Mouse (Mus musculus): Measurements from ENCODE around the gene 2410137M14Rik.
"Not testable (repeated sequence)": the region's sequence is repeated elsewhere in the genome, so short reads cannot be mapped to it uniquely, and the experiment has no call there.

Gene 2410137M14Rik

DNA sequence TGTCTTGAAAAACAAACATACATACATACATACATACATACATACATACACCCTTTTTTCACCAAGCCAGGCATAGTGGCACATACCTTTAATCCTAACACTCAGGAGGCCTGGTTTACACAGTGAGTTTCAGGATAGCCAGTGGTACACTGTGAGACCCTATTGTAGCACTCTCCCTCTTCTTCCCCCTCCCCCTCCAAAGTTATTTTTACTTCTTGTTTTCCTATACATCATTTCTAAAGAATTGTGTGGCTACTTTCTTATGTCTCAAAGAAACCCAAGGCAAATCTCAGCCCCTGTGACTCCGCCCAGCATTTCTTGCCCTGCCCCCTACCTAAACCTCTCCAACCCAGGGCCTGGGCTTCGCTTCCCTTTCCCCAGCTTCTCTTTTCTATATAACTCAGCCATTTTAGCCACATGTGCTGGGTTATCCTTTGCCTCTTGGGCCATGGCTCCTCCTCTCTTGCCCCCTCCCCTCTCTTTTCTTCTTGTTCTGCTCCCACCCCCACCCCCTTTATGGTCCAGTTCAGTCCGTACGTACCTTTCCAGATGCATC is 12.8 kb upstream of the 2410137M14Rik start:
- DNase-seq: no peak

DNA sequence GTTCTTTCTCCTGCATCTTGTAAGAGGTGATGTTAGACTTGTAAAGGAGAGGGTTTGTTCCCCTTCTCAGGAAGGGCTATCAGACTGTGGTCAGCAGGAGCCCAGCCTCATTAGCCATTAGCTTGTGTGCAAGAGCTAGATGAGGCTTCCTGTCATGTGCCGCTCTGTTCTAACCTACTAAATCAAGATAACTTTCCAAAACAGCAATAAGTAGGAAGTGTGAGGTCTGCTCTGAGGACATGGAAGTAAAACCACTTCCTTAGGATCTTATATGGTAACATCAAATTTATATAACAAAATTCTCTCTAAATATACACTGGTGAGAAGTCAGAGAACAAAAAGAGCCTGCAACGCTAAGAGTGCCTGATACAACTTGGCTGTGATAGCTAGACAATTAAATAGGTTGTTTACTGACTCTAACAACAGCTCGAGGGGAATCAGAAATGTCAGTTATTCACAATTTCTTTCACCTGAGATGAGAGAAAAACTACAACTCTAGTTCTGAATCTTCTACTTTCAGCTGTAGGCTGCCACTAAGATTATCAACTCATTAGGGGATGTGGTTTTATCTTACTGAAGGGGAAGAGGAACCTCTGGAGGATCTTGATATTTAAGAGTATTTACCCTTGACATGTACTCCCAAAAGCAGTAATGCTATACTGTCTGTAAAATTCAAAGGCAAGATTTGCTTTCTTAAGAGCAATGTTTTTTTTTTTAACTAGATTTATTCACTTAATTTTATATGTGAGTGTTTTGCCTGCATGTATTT is 11.5 kb upstream of the 2410137M14Rik start:
- no peak for DNase-seq

DNA sequence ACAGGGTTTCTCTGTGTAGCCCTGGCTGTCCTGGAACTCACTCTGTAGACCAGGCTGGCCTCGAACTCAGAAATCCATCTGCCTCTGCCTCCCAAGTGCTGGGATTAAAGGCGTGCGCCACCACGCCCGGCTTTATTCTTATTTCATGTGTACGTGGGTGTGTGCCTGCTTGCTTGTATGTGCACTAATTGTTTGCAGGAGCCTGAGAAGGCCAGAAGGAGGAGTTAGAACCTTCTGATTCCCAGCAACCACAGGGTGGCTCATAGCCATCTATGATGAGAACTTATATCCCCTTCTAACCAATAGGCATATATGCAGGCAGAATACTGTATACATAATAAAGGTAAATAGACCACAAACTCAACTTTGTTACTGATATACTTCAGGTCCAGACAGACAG is 9.6 kb upstream of the 2410137M14Rik start:
- not testable (repeated sequence) for DNase-seq

DNA sequence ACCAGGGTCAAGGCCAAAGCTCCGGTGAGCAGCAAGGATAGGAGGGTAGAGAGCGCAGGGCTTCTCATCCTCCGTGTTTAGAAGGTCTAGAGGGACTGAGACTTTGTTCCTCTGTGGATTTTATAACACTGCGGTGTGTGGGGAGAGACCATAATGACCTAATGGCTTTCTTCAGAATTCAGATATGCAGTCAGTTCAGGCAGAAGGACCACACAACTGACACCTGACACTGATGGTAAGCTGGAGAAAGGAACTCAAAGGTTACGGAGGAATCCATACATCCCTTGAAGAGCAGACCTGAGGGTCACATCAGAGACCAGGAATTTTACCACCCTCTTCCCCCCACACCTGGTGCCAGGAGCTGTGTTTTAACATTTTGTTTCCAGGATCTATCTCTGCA is 8.4 kb upstream of the 2410137M14Rik start, which contains the start of gene H2-M5:
Gene H2-M5 (minus strand): TSS at position 101 of the 400 bp plus-strand sequence.
- DNase-seq: no peak

DNA sequence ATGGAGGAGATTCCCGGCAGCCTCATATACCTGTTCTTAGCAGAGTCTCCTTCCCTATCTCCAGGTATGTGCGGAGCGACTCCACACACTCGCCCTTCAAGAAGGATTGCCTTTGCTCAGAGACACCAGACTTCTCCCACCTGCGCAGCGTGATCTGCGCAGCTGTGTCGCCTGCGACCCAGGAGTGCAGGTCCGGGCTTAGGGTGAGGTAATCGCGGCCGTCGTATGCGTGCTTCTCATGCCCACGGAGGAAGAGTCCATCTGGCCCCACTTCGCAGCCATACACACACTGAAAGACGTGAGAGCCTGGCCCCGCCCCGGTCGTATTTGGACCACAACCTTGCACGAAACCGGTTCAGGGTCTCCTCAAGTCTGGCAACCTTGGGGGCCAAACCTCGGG is 7.4 kb upstream of the 2410137M14Rik start:
- no peak for DNase-seq

- no peak for DNase-seq
Observed at GRCm38 (mm10) chr17:36982253-36983155, 1.5 kb upstream of the 2410137M14Rik start.

GRCm38 (mm10) chr17:36981845-36982244 is 808 bp upstream of the 2410137M14Rik start:
- no peak for DNase-seq

DNA sequence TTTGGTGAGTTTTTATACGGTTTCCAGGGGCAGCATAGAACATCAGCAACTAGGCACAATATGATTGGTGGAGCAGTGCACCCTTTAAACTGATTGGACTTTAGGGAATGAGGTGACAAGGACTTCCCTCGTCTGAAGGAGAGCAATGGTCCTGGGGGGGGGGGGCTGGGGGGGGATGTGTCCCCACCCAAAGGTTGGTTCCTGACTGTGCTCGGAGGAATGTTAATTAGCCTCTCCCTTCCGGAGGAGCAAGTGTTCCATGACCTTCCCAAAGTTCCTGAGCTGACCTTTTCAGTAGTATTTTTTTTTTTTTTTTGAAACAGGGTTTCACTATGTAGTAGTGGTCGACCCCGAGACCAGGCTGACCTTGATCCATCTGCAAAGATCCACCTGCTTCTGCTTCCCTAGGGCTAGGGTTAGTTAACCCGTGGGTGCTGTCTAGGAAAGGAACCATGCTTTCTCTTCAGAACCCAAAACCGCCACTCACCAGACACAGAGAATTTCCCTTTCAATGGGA is 7.7 kb downstream of the 2410137M14Rik start:
- no peak for DNase-seq

DNA sequence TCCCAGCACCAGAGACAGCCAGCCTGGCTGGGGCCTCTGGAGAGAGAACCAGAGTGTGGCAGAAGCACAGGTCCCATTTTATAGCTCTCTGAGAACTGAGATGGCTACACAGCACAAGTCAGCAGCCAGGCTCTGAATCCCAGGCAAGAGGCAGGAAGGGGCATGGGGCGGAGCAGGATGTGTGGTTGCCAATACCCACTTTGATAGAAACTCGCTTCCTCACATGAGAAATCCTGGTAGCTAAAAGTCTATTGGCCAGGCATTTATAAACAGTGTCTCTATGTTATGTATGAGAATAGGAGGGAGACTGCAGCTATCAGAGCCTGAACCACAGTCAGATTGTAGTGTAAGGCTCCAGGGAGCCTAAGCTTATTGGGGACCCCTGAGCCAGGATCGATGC is 8.2 kb downstream of the 2410137M14Rik start:
- no peak for DNase-seq

DNA sequence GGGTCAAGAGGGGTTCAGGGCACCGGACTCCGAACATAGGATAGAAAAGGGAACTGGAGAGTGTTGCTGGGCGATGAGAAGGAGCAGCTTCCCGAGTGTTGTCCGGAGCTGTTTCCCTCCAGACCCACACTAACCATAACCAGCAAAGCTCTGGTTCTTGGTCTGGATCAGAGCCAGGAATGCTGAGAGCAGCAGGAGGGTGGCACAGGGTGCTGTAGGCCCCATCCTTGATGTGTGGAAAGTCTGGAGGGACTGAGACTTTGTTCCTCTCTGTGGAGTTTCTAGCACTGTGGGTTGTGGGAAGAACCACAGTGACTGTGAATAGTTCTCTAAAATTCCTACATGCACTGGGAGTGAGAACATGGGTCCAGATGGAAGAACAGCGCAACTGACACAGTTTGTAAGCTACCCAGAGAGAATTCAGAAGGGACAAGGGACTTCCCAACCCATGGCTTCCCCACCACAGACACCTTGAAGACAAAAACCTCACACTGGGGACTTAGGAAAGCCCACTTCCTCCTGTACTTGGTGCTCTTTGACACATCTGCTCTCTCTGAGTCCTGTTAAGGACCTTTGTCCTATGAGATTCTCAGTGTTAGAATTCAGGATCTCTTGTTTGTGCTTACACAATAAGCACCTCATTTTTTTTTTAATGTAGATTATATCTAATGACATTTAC is 9.7 kb downstream of the 2410137M14Rik start:
- DNase-seq: no peak

DNA sequence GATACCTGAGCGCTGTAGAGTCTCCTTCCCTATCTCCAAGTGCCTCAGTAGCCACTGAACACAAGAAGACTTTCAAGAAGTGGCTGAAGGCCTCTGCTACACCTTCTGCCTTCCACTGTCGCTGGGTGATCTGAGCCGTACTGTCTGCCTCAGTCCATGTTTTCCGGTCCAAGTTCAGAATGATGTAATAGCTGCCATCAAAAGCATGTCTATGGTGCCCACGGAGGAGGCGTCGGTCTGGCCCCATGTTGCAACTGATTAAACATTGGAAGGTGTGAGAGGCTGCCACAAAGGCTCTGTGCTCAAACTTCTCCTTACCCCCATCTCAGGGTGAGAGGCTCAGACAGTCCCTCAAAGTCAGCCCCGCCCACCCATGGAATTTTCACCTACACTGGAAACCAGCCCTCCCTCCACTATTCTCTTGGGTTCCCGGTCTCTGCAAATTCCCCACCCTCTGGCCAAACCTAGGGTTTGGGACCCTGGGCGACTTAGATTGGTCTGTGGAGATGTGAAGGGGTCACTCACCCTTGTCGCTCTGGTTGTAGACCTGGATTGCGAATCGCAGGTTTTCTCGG is 10.6 kb downstream of the 2410137M14Rik start:
- no peak for DNase-seq

DNA sequence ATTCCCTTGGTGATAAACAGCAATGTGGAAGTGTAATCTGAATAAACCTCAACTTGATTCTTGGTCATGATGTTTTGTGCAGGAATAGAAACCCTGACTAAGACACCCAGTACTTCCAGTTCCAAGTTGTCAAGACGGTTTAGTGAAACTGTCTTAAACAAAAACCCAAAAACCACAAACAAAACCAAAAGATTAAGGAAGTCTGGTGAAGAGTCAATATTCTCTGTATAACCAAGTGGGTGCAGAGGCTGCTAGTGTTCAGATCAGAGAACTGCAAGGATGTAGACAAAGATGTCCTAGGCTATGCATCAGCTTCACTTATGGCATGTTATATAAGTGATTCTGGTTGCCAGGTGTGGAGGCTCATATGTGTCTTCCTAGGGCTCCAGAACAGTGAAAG is 14.2 kb downstream of the 2410137M14Rik start:
- DNase-seq: no peak

DNA sequence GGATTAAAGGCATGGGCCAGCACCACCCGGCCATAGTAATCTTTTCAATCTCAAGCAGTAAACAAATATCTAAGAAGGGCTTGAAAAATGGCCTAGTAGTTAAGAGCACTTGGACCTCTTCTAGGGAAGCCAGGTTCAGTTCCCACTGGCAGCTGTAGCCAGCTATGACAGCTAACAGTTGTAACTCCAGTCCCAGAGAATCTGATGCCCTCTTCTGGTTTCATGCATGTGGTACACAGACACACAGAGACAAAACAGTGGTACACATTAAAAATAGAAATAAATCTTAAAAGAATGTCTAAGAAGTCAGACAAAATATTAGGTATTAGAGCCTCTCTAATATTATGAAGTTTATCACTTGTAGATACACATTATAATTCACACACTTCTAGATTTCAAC is 19.9 kb downstream of the 2410137M14Rik start:
- DNase-seq: no peak

DNA sequence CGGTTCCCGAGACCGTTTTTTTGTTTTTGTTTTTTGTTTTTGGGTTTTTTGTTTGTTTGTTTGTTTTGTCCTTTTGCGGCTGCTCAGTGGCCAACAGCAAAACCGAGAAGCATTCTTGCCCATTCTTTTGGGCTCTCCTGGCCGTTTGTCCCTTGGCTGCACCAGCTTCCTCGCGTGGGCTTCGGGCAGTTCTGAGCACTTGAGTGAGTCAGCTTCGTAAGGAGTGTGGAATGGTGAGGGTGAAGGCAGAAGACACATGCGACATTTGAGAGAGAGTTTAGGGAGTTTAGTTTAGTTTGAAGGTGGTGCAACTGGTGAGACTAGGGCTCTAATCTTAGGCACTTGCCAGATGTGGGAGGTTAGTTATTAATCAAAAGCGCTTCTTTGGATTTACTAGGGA is 22.2 kb downstream of the 2410137M14Rik start:
- no peak for DNase-seq

DNA sequence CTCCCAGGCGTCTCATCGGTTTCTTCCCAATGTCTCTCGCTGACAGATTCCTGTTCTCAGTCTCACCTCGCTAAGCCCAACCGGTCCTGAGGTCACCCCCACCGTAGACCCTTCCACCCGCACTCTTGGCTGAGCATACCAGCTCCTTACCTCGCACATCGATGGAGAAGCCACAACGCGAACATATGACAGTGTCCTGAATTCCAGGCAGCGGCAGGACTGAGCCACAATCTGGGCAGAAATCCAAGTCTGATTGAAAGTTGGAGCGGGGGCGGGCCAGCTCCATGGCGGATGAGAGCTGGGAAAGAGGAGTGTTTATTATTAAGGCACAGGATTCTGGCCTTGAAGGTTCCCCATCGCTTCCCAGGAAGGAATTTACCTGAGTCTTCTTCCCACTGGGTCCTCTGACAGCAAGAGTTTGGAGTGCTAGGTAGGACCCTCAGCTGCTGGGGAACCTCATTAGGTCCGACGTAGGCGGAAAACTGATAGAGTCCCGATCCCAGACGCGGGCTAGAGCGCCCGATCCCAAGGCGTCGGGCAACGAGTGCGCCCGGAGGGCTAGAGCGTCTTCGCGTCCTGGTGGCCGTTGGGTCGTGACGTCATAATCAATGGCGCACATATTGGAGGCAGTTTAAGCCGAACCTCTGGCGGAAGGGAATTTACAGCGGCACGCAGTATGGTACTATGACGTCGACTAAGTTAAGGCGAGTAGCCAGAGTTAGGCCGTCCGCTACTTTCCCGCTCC is 22.9 kb downstream of the 2410137M14Rik start, which contains the start of the genes Znrd1 and Znrd1as:
Gene Znrd1 (minus strand): TSS at position 561 of the 745 bp plus-strand sequence.
Gene Znrd1as (plus strand): TSS at position 594 of the 745 bp plus-strand sequence.
- DNase-seq: peak; percentile 95

DNA sequence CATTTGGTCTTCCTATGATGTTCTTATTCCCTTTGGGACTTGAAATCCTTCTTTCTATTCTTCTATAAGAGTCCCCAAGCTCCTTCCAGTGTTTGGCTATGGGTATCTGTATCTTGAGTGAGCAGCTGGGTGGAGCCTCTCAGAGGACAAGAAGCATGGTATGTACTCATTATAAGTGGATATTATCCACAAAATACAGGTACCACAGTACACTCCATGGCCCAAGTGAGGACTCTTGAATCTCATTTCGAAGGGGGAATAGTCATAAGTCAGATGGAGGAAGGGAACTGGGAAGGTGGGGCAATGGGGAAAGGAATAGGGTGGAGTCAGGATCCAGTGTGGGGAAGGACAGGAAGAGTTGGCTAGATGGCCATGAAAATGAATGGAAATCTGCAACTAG is 28.0 kb downstream of the 2410137M14Rik start:
- DNase-seq: no peak

DNA sequence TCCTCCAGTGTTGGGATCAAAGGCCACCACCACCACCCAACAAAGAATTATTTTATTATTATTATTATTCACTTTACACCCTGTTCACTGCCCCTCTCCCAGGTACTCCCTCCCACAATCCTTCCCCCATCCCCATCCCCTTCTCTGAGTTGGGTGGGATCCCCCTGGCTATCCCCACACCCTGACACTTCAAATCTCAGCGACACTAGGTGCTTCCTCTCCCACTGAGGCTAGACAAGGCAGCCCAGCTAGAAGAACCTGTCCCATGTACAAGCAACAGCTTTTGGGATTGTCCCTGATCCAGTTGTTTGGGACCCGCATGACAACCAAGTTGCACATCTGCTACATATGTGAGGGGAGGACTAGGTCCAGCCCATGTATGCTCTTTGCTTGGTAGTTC is 28.4 kb downstream of the 2410137M14Rik start:
- no peak for DNase-seq

GRCm38 (mm10) chr17:36950981-36951947 is 29.8 kb downstream of the 2410137M14Rik start, which contains the start of gene Ppp1r11:
Gene Ppp1r11 (minus strand): TSS chr17:36951741.
- DNase-seq: peak; percentile 96

DNA sequence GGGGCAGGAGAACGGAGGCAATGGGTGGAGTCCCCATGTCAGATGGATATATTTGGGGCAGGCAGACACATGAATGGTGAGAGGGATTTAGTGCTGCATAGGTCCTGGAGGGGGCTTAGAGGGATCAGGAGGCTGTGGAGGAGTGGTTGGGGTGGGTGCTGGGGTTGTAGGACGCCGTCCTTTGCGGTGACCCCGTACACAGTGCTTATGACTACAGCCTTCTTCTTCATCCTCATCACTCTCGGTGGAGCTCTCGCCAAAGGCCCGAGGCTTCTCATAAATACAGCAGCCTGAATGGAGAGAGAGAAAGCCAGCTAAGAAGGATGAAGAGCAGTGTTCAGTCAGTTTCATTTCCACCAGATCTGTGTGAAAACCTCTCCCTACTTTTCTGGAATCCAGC is 31.8 kb downstream of the 2410137M14Rik start:
- no peak for DNase-seq

- no peak for DNase-seq
Observed at GRCm38 (mm10) chr17:36948286-36948685, 32.8 kb downstream of the 2410137M14Rik start.
